Mouse (Mus musculus) ES-CJ7 (cell line): ENCODE results near the gene Steap3.
"Not testable (repeated sequence)": the region's sequence is repeated elsewhere in the genome, so short reads cannot be mapped to it uniquely, and the experiment has no call there.

Experiments used
- DNase-seq: peaks from one replicate; pipeline ENCODE4 v3.0.0; 2011; ENCODE audit warnings: low read depth, low spot score

Gene Steap3

GRCm38 (mm10) chr1:120272605-120273004 is at the start of gene Steap3:
Gene Steap3, minus strand, starts transcription at chr1:120272705.
- no peak for DNase-seq

DNA sequence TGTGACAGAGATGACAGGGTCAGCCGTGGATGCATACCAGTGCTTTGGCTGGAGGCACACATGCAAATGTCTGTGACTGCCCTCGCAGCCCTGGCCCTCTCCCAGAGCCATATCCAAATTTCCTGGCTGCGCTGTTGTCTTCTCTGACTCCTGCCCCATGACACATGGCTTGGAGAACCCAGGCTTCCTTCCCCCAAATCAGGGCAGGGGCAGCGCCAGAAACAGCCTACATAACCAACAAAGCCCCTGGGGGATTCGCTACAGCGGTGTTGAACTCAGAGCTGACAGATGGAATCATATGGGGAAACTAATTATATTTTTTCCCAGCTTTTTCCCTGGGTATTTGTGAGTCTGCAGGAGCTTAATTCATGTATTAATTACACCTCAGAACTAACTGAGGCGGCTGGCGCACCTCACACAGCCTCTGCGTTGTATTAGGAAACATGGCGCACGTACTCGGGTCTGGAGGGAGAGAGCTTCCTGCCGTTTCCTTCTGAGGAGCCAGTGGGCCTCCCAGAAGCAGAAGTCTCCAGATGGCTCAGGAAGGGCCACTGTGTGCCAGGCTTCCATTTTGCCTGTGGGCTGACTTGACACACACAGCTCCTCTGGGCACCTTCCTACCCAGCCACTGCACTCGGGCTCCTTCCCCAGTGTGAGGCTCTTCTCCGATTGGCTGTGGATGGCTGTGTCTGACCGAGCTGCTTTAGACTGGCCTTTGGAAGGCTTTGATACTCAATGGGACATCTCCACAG is 48.9 kb upstream of the Steap3 start:
- no peak for DNase-seq

GRCm38 (mm10) chr1:120305801-120306200 is 33.3 kb upstream of the Steap3 start:
- DNase-seq, result no peak

GRCm38 (mm10) chr1:120296936-120297335 is 24.4 kb upstream of the Steap3 start:
- DNase-seq, result peak; percentile 43

GRCm38 (mm10) chr1:120293803-120294202 is 21.3 kb upstream of the Steap3 start:
- DNase-seq, result no peak

- no peak for DNase-seq
These were observed 19.2 kb upstream of the Steap3 start for GRCm38 (mm10) chr1:120291709-120292108.

GRCm38 (mm10) chr1:120289843-120290242 is 17.3 kb upstream of the Steap3 start:
- no peak for DNase-seq

- DNase-seq, result no peak
These were observed 15.2 kb upstream of the Steap3 start for GRCm38 (mm10) chr1:120287679-120288078.

- not testable (repeated sequence) for DNase-seq
These were observed 3.6 kb upstream of the Steap3 start for GRCm38 (mm10) chr1:120276058-120276457.

DNA sequence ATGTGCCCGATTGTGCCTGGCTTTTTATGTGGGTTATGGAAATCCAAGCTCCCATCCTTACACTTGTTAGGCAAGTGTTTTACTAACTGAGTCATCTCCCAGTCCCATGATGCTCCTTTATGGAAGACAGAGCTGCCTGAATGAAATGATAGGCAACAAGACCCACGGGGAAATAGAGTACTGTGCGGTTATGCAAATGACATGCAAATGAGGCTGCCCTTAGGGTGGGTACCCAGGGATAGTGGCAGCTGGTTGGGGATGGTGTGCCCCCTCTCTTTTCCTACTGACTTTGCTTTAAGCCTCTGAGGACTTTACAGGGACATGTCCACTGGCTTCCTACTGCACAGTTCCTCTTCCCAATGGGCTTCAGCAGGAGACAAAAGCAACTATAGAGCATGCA is 2.7 kb upstream of the Steap3 start:
- DNase-seq, result no peak

DNA sequence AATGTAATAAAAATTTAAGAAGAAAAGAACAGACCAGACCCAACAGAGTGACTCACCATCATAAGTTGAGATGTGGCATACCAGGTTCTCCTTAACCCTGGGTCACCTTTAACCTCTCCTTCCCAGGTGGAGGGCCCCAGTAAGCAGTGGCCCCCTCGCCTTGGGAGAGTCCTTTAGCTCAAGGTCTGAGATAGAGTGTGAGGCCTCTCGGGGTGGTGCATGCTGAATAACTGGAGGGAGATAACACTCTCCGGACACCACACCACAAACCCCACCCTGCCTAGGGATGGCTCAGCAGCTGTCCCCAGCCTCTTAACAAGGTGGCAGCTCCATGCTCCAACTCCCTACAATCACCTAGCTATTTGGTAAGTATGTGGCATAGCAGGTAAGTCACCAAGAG is 1.6 kb downstream of the Steap3 start:
- no peak for DNase-seq

GRCm38 (mm10) chr1:120270115-120270514 is 2.4 kb downstream of the Steap3 start:
- DNase-seq, result peak; percentile 35

GRCm38 (mm10) chr1:120267631-120268030 is 4.9 kb downstream of the Steap3 start:
- no peak for DNase-seq

GRCm38 (mm10) chr1:120266460-120266859 is 6.0 kb downstream of the Steap3 start:
- DNase-seq, result peak; percentile 92

GRCm38 (mm10) chr1:120264861-120265686 is 7.4 kb downstream of the Steap3 start:
- DNase-seq, result peak; percentile 77

- DNase-seq, result no peak
These were observed 9.3 kb downstream of the Steap3 start for GRCm38 (mm10) chr1:120263226-120263625.

GRCm38 (mm10) chr1:120261166-120261565 is 11.3 kb downstream of the Steap3 start:
- DNase-seq, result no peak

- no peak for DNase-seq
These were observed 13.3 kb downstream of the Steap3 start for GRCm38 (mm10) chr1:120259249-120259648.

DNA sequence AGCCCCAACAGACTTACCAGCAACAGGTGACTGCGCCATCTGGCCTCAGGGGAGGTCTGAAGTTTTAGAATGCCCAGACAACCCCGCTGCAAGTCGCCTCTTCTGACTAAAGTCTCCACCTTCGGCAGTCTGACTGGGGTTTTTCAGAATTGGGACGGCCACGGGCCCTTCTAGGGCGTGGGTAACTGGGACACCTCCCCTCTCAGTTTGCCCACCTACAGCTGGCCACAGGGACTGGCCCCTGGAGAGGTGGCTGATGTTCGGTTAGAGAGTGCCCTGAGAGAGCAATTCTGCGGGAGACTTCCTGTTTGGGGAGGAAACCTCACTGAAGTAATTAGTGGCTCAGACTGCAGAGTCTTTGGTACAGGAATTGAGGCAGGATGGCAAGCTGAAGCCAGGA is 13.8 kb downstream of the Steap3 start:
- no peak for DNase-seq

GRCm38 (mm10) chr1:120258245-120258644 is 14.3 kb downstream of the Steap3 start:
- no peak for DNase-seq

- DNase-seq, result no peak
These were observed 18.8 kb downstream of the Steap3 start for GRCm38 (mm10) chr1:120253751-120254150.

GRCm38 (mm10) chr1:120252519-120253160 is 19.9 kb downstream of the Steap3 start:
- peak; percentile 59 for DNase-seq
